Mouse (Mus musculus) macrophage (primary cell): ENCODE data around the gene Vps9d1. TPM values are rescaled to one million over a fixed set of nuclear protein-coding genes. Genes with fewer than 3 reads are reported as not detected.
"Not testable (repeated sequence)": the region's sequence is repeated elsewhere in the genome, so short reads cannot be mapped to it uniquely, and the experiment has no call there.

Experiments used
- H3K27ac ChIP-seq: fragments of 350-480 bp; formaldehyde crosslinking; 2 replicates; pipeline ENCODE4 v1.9.0; 2021
- H3K36me3 ChIP-seq: fragments of 350-480 bp; formaldehyde crosslinking; 2 replicates; pipeline ENCODE4 v1.9.0; 2021; ENCODE audit errors: inconsistent target
- H3K4me3 ChIP-seq: fragments of 350-480 bp; formaldehyde crosslinking; 2 replicates; pipeline ENCODE4 v1.9.0; 2021; ENCODE audit errors: inconsistent target
- H3K79me2 ChIP-seq: fragments of 350-480 bp; formaldehyde crosslinking; 2 replicates; pipeline ENCODE4 v1.9.0; 2021; ENCODE audit errors: inconsistent target
- WGBS: methylation state at CpG from one replicate; pipeline ENCODE4 v1.1.7; 2026; ENCODE audit warnings: inconsistent platforms; ENCODE audit not compliant: missing documents; 5-methylcytosine and 5-hydroxymethylcytosine counted together
- polyA plus RNA-seq: library from polyadenylated mRNA; stranded (reverse); fragments of 250-400 nt; gene quantifications from 3 replicates; pipeline ENCODE4 v1.2.4, GENCODE M21; 2018; ENCODE audit warnings: inconsistent platforms

Gene Vps9d1
- polyA plus RNA-seq, 1 experiment from 2014 or later, result 10.8 TPM

GRCm38 (mm10) chr8:123213118-123213772, 40.9 kb downstream of the Vps9d1 start:
- 30% methylated on average over 20 of the region's 22 CpGs for WGBS

GRCm38 (mm10) chr8:123212321-123213117, 41.6 kb downstream of the Vps9d1 start, which contains the start of the genes Chmp1a and Spata33:
Gene Chmp1a (minus strand): TSS chr8:123212763.
Gene Spata33 (plus strand): TSS chr8:123212832.
- peak within 1 kb of the TSS; percentile 48 for H3K27ac ChIP-seq
- under 1% methylated on average over 59 of the region's 76 CpGs for WGBS
- H3K4me3 ChIP-seq, result peak within 1 kb of the TSS; percentile 93
- peaks cover 21% of the 10 kb centered on the region for H3K79me2 ChIP-seq
- peaks cover 33% of the 10 kb centered on the region for H3K36me3 ChIP-seq

More at GRCm38 (mm10) chr8:123213118-123213772, 40.9 kb downstream of the Vps9d1 start:
- no peak overlapping the region for H3K27ac ChIP-seq
- peaks cover 21% of the 10 kb centered on the region for H3K79me2 ChIP-seq
- peaks cover 26% of the 10 kb centered on the region for H3K36me3 ChIP-seq
- H3K4me3 ChIP-seq, result peak overlapping the region; percentile 28; the same call in 1 of the 2 replicates

DNA sequence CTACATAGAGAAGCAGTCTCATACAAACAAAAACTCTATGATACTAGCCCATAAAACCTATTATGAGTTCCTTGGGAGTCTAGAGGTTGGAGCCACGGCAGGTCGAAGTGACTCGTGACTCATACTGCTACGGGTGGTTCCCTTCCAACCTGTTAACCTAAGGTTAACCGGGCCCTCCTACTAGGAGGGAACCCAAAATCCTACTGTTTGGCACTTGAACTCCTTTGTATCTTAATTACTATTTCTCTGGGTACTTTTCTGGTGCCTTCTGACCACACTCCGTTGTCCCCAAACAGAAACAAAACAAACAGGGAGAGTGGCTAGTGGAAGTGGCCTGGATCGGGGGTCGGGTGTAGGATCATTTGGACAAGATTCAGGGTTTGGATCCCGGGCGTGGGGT, 42.3 kb downstream of the Vps9d1 start:
- WGBS, result 17% methylated on average over 10 of the region's 10 CpGs
- Histone ChIP-seq H3K4me3 (peak overlapping the region; percentile 93), H3K27ac (peak overlapping the region; percentile 48), H3K36me3 (peaks cover 39% of the 10 kb centered on the region), H3K79me2 (peaks cover 21% of the 10 kb centered on the region)

DNA sequence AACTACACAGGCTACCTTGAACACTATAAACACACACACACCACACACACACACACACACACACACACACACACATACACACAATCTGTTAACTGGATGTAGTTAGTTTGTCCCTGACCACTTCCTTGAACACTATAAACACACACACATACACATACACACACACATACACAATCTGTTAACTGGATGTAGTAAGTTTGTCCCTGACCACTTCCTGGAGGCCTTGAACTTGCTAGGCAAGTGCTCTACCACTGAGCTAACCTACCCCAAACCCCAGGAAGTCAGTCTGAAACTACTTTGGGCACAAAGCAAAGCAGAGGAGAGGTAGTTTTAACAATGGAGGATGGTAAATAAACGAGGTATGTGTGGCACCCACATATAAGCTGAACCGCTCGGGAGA, 50.6 kb downstream of the Vps9d1 start:
- H3K36me3 ChIP-seq, result peaks cover 30% of the 10 kb centered on the region; the same call in 1 of the 2 replicates
- no peak overlapping the region for H3K27ac ChIP-seq
- WGBS, result 83% methylated on average over 3 of the region's 3 CpGs
- H3K79me2 ChIP-seq, result no peaks in the 10 kb centered on the region
- H3K4me3 ChIP-seq, result no peak overlapping the region

DNA sequence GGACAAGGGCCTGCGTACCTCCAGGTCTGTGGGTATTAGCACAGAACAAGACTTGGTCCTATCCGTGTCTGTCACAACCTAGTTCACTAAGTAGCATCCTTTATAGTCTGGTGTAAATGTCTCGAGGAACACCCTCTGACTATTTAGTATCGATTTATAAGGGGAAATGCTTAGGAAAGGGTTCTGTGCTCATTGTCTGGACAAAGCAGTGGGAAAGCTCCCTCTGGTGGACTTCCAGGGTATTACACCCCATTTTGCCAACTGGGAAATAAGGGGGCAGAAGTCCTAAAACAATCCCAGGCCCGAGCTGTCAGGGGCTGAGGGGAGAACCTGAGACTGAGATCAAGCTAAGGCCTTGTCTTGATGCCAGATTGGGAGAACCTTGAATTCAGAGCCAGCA, 51.9 kb downstream of the Vps9d1 start:
- 27% methylated on average over 5 of the region's 5 CpGs for WGBS

GRCm38 (mm10) chr8:123199864-123200263, 54.3 kb downstream of the Vps9d1 start:
- H3K4me3 ChIP-seq, result no peak overlapping the region
- WGBS, result 71% methylated on average over 13 of the region's 14 CpGs
- H3K79me2 ChIP-seq, result no peaks in the 10 kb centered on the region
- no peaks in the 10 kb centered on the region for H3K36me3 ChIP-seq
- no peak overlapping the region for H3K27ac ChIP-seq

More for the DNA sequence above, 51.9 kb downstream of the Vps9d1 start:
- no peaks in the 10 kb centered on the region for H3K79me2 ChIP-seq
- H3K4me3 ChIP-seq, result no peak overlapping the region
- H3K36me3 ChIP-seq, result peaks cover 17% of the 10 kb centered on the region; the same call in 1 of the 2 replicates
- no peak overlapping the region for H3K27ac ChIP-seq

GRCm38 (mm10) chr8:123197016-123197415, 57.1 kb downstream of the Vps9d1 start:
- 81% methylated on average over 5 of the region's 5 CpGs for WGBS
- not testable (repeated sequence) for H3K79me2 ChIP-seq, H3K4me3 ChIP-seq, H3K27ac ChIP-seq, H3K36me3 ChIP-seq

GRCm38 (mm10) chr8:123193771-123194170, 60.4 kb downstream of the Vps9d1 start:
- H3K27ac ChIP-seq, result no peak overlapping the region
- no peaks in the 10 kb centered on the region for H3K36me3 ChIP-seq
- WGBS, result 90% methylated on average over 9 of the region's 9 CpGs
- no peaks in the 10 kb centered on the region for H3K79me2 ChIP-seq
- no peak overlapping the region for H3K4me3 ChIP-seq

Other genes starting within 250 kb of the Vps9d1 start
- gene Ankrd11, start 212.1 kb downstream of the Vps9d1 start, polyA plus RNA-seq, result 32.7 to 46.6 TPM (median 36.7 TPM) in 3 replicates
- 28.2 to 39.2 TPM (median 32.3 TPM) in 3 replicates for gene Spg7, start 191.4 kb downstream of the Vps9d1 start, polyA plus RNA-seq
- 513 to 1,298 TPM (median 1,102 TPM) in 3 replicates for gene Rpl13, start 152.0 kb downstream of the Vps9d1 start, polyA plus RNA-seq
- not detected in 3 replicates for gene Cpne7, start 137.0 kb downstream of the Vps9d1 start, polyA plus RNA-seq
- not detected in 3 replicates for gene Sult5a1, start 96.0 kb downstream of the Vps9d1 start, polyA plus RNA-seq
- gene Dpep1, start 68.1 kb downstream of the Vps9d1 start, polyA plus RNA-seq, result not detected in 3 replicates
- 35.0 to 103 TPM (median 101 TPM) in 3 replicates for gene Chmp1a, start 41.6 kb downstream of the Vps9d1 start, polyA plus RNA-seq
- gene Spata33, start 41.5 kb downstream of the Vps9d1 start, polyA plus RNA-seq, result 0.27 to 1.4 TPM (median 0.40 TPM) in 3 replicates
- 13.9 to 19.0 TPM (median 17.2 TPM) in 3 replicates for gene Cdk10, start 29.5 kb downstream of the Vps9d1 start, polyA plus RNA-seq
- gene Spata2l, start 18.1 kb downstream of the Vps9d1 start, polyA plus RNA-seq, result 2.4 to 3.9 TPM (median 2.8 TPM) in 3 replicates
- gene Zfp276, start 153 bp downstream of the Vps9d1 start, polyA plus RNA-seq, result 9.8 to 12.0 TPM (median 11.1 TPM) in 3 replicates
- gene Fanca, start 64.2 kb upstream of the Vps9d1 start, polyA plus RNA-seq, result 1.4 to 7.1 TPM (median 4.2 TPM) in 3 replicates
- not detected in 3 replicates for gene Spire2, start 78.4 kb upstream of the Vps9d1 start, polyA plus RNA-seq
- gene Tcf25, start 119.4 kb upstream of the Vps9d1 start, polyA plus RNA-seq, result 120 to 135 TPM (median 125 TPM) in 3 replicates
- gene Mc1r, start 152.8 kb upstream of the Vps9d1 start, polyA plus RNA-seq, result not detected in 3 replicates
- 0.14 TPM in 1 of 3 replicates, not detected in the others for gene Tubb3, start 157.1 kb upstream of the Vps9d1 start, polyA plus RNA-seq
- 10.3 to 15.7 TPM (median 13.9 TPM) in 3 replicates for gene Def8, start 169.2 kb upstream of the Vps9d1 start, polyA plus RNA-seq
- 17.0 to 28.3 TPM (median 19.3 TPM) in 3 replicates for gene Afg3l1, start 223.6 kb upstream of the Vps9d1 start, polyA plus RNA-seq